Mouse (Mus musculus) heart, postnatal 0 days (tissue): ENCODE results near the gene Ica1. TPM values are rescaled to one million over a fixed set of nuclear protein-coding genes. Genes with fewer than 3 reads are reported as not detected.

ENCODE experiments used
- ATAC-seq: fragments of 200-750 bp; cut with Nextera tagmentation; 2 replicates; pipeline ENCODE4 v1.8.0; 2017; ENCODE audit warnings: low read depth, moderate number of reproducible peaks, moderate library complexity; ENCODE audit not compliant: insufficient read depth
- DNase-seq: peaks from one replicate; pipeline ENCODE4 v3.0.0-alpha.2; 2016; ENCODE audit warnings: low spot score
- H3K27ac ChIP-seq: fragments of 300-500 bp; sonication (generic); 2 replicates; pipeline ENCODE4 v1.5.1; 2014; ENCODE audit warnings: low read depth, mild to moderate bottlenecking
- H3K27me3 ChIP-seq: fragments of 300-500 bp; sonication (generic); 2 replicates; pipeline ENCODE4 v1.6.1; 2014; ENCODE audit warnings: low read length, mixed read lengths; ENCODE audit not compliant: control insufficient read depth, insufficient read depth
- H3K36me3 ChIP-seq: fragments of 300-500 bp; sonication (generic); replicated peaks from 2 replicates; pipeline ENCODE4 v1.6.1; 2014; ENCODE audit warnings: low read length, mixed read lengths; ENCODE audit not compliant: control insufficient read depth, insufficient read depth
- H3K4me1 ChIP-seq: fragments of 300-500 bp; sonication (generic); 2 replicates; pipeline ENCODE4 v1.6.1; 2014; ENCODE audit warnings: antibody characterized with exemption; ENCODE audit not compliant: control insufficient read depth, insufficient read depth
- H3K4me2 ChIP-seq: fragments of 300-500 bp; sonication (generic); 2 replicates; pipeline ENCODE4 v1.6.1; 2014; ENCODE audit warnings: low read depth, mild to moderate bottlenecking, low read length, moderate library complexity
- H3K4me3 ChIP-seq: fragments of 300-500 bp; sonication (generic); 2 replicates; pipeline ENCODE4 v1.5.1; 2014; ENCODE audit warnings: low read depth, low read length
- H3K9ac ChIP-seq: fragments of 300-500 bp; sonication (generic); replicated peaks from 2 replicates; pipeline ENCODE4 v1.6.1; 2014; ENCODE audit warnings: low read depth, low read length, mixed read lengths
- H3K9me3 ChIP-seq: fragments of 300-500 bp; sonication (generic); replicated peaks from 2 replicates; pipeline ENCODE4 v1.6.1; 2016; ENCODE audit warnings: low read length; ENCODE audit not compliant: control insufficient read depth
- CTCF ChIP-seq: IDR thresholded peaks from 2 replicates; pipeline ENCODE4 v1.5.1; 2016; ENCODE audit warnings: antibody characterized with exemption, control low read depth, low read depth
- EP300 ChIP-seq: IDR thresholded peaks from 2 replicates; pipeline ENCODE4 v1.6.1; 2016; ENCODE audit warnings: antibody characterized with exemption, low read depth
- WGBS: fragments of 180-500 bp; shearing (Covaris S2); extraction: QIAGEN DNeasy Blood & Tissue Kit; methylation state at CpG from one replicate; pipeline ENCODE4 v1.1.7; 2014; 5-methylcytosine and 5-hydroxymethylcytosine counted together
- polyA plus RNA-seq: library from polyadenylated mRNA; unstranded; fragments of >200 nt; fragmentation: Nextera tagmentation; extraction: Ambion mirVana; gene quantifications from 2 replicates; pipeline ENCODE4 v1.2.1, GENCODE M21; 2015
- total RNA-seq: library from RNA; depleted of rRNA; stranded (reverse); fragments of >200 nt; gene quantifications from 2 replicates; pipeline ENCODE4 v1.2.3, GENCODE M21; 2014; ENCODE audit warnings: low replicate concordance

The Ica1 gene
- total and polyA plus RNA-seq, 2 experiments from 2014 or later: 3.6 to 22.2 TPM

GRCm38 (mm10) chr6:8659194-8659959 is 118.9 kb downstream of the Ica1 start:
- H3K27me3 ChIP-seq: no peaks in the 10 kb centered on the region
- 36% methylated on average over 13 of the region's 13 CpGs for WGBS
- no peaks in the 10 kb centered on the region for H3K36me3 ChIP-seq
- DNase-seq: peak; percentile 8
- H3K4me2 ChIP-seq: peak overlapping the region; percentile 39
- no peak for ATAC-seq
- no peaks in the 10 kb centered on the region for H3K9me3 ChIP-seq
- peaks cover 18% of the 10 kb centered on the region for H3K4me1 ChIP-seq
- no peak overlapping the region for H3K27ac ChIP-seq
- peak overlapping the region; percentile 4; the same call in 1 of the 2 replicates for H3K4me3 ChIP-seq
- H3K9ac ChIP-seq: 0 out of 2 replicates have a peak overlapping the region, but pooled peaks have one; percentile 27
- TF ChIP-seq EP300 (no peak), CTCF (no peak)

GRCm38 (mm10) chr6:8658431-8658830 is 119.9 kb downstream of the Ica1 start:
- 38% methylated on average over 4 of the region's 4 CpGs for WGBS
- Histone ChIP-seq H3K36me3 (no peaks in the 10 kb centered on the region), H3K27ac (no peak overlapping the region), H3K4me2 (no peak overlapping the region), H3K27me3 (no peaks in the 10 kb centered on the region), H3K9me3 (no peaks in the 10 kb centered on the region), H3K9ac (no peak overlapping the region), H3K4me3 (no peak overlapping the region), H3K4me1 (peaks cover 18% of the 10 kb centered on the region)
- no peak for DNase-seq
- ATAC-seq: no peak
- no peak for TF ChIP-seq CTCF
- TF ChIP-seq EP300: no peak

GRCm38 (mm10) chr6:8657459-8657858 is 120.8 kb downstream of the Ica1 start:
- H3K36me3 ChIP-seq: no peaks in the 10 kb centered on the region
- H3K4me3 ChIP-seq: no peak overlapping the region
- H3K4me2 ChIP-seq: no peak overlapping the region
- no peak overlapping the region for H3K9ac ChIP-seq
- ATAC-seq: no peak
- 79% methylated on average over 3 of the region's 3 CpGs for WGBS
- peaks cover 18% of the 10 kb centered on the region for H3K4me1 ChIP-seq
- DNase-seq: no peak
- TF ChIP-seq CTCF (no peak), EP300 (no peak)
- no peaks in the 10 kb centered on the region for H3K27me3 ChIP-seq
- no peaks in the 10 kb centered on the region for H3K9me3 ChIP-seq
- H3K27ac ChIP-seq: no peak overlapping the region

- no peaks in the 10 kb centered on the region for H3K9me3 ChIP-seq
- peaks cover 18% of the 10 kb centered on the region for H3K4me1 ChIP-seq
- H3K4me3 ChIP-seq: no peak overlapping the region
- H3K9ac ChIP-seq: no peak overlapping the region
- ATAC-seq (no peak), DNase-seq (no peak)
- no peak for TF ChIP-seq EP300
- TF ChIP-seq CTCF: no peak
- H3K27me3 ChIP-seq: no peaks in the 10 kb centered on the region
- WGBS: 83% methylated on average over 2 of the region's 2 CpGs
- H3K4me2 ChIP-seq: no peak overlapping the region
- H3K27ac ChIP-seq: no peak overlapping the region
- no peaks in the 10 kb centered on the region for H3K36me3 ChIP-seq
Measured at GRCm38 (mm10) chr6:8655454-8655853, 122.8 kb downstream of the Ica1 start.

GRCm38 (mm10) chr6:8650413-8650812 is 127.9 kb downstream of the Ica1 start:
- Histone ChIP-seq H3K27ac (no peak overlapping the region), H3K4me2 (no peak overlapping the region), H3K4me1 (peaks cover 4% of the 10 kb centered on the region; the same call in 1 of the 2 replicates), H3K36me3 (no peaks in the 10 kb centered on the region), H3K4me3 (no peak overlapping the region), H3K27me3 (no peaks in the 10 kb centered on the region), H3K9ac (no peak overlapping the region), H3K9me3 (no peaks in the 10 kb centered on the region)
- no peak for ATAC-seq
- TF ChIP-seq CTCF (no peak), EP300 (no peak)
- no peak for DNase-seq
- 90% methylated on average over 7 of the region's 7 CpGs for WGBS

- ATAC-seq: no peak
- Histone ChIP-seq H3K4me2 (no peak overlapping the region), H3K4me3 (no peak overlapping the region), H3K27ac (no peak overlapping the region), H3K27me3 (no peaks in the 10 kb centered on the region), H3K9ac (no peak overlapping the region), H3K9me3 (no peaks in the 10 kb centered on the region), H3K4me1 (no peaks in the 10 kb centered on the region), H3K36me3 (no peaks in the 10 kb centered on the region)
- TF ChIP-seq CTCF (no peak), EP300 (no peak)
- 71% methylated on average over 4 of the region's 4 CpGs for WGBS
- no peak for DNase-seq
Measured at GRCm38 (mm10) chr6:8649295-8649865, 128.9 kb downstream of the Ica1 start.
